8 mouse cellular contexts compared by ENCODE assay signal in genomic region chr4:135727817-135728216, GRCm38 (mm10). TPM values are rescaled to one million over a fixed set of nuclear protein-coding genes. Genes with fewer than 3 reads are reported as not detected.
A peak's percentile ranks its signal among the peaks of the same experiment; 100 is the strongest.
DNase-seq lines count a peak whose midpoint lies in the region; ATAC-seq lines count a peak whose summit lies in the region.

Gene Il22ra1 (plus strand): TSS chr4:135728172.

- 0 out of 2 replicates have a peak, but pooled peaks cover 1% of the 10 kb centered on the region for H3K9me3 ChIP-seq in heart, embryonic 14.5 days (ENCODE audit: control insufficient read depth, low read length)

- ATAC-seq in heart, embryonic 14.5 days (ENCODE audit: insufficient number of reproducible peaks, insufficient read depth, low FRiP score, low read depth) = peak; percentile 51; the same call in 1 of the 2 replicates

- H3K4me3 ChIP-seq in heart, embryonic 14.5 days (ENCODE audit: control insufficient read depth in 1 of 2, insufficient read depth in 1 of 2, low read depth in 1 of 2, low read length in 2 of 2) = peak within 1 kb of the TSS; percentile 14

- WGBS in heart, embryonic 14.5 days = 4% methylated on average over 14 of the region's 14 CpGs

- H3K4me1 ChIP-seq in heart, embryonic 14.5 days (ENCODE audit: control insufficient read depth in 2 of 2, insufficient read depth in 2 of 2, low read length in 2 of 2) = peaks cover 9 to 14% of the 10 kb centered on the region in 2 experiments

- DNase-seq in heart, adult 11 months = no peak
- DNase-seq in adrenal gland, postnatal 10 days = peak; percentile 67
- DNase-seq in kidney, postnatal 36 days = peak; percentile 93 to 94
- DNase-seq in lung, postnatal 36 days = peak; percentile 15
- no peak for DNase-seq in left cerebral cortex, adult 18-20 months (ENCODE audit: low spot score in 2 of 2)
- no peak for DNase-seq in frontal cortex, postnatal 36 days (ENCODE audit: low spot score in 2 of 2)
- DNase-seq in frontal cortex, postnatal 25 days (ENCODE audit: low spot score in 2 of 2) = no peak

- peak within 1 kb of the TSS; percentile 53 for H3K4me2 ChIP-seq in heart, embryonic 14.5 days (ENCODE audit: low read length)

- H3K36me3 ChIP-seq in heart, embryonic 14.5 days (ENCODE audit: control insufficient read depth, insufficient read depth, low read length) = no peaks in the 10 kb centered on the region

- no peak within 1 kb of the TSS for H3K27ac ChIP-seq in heart, embryonic 14.5 days (replicated peaks in 1 of 2; ENCODE audit: control insufficient read depth in 1 of 2, insufficient read depth in 1 of 2, low read depth in 2 of 2, low read length in 2 of 2)

- no peaks in the 10 kb centered on the region for H3K27me3 ChIP-seq in heart, embryonic 14.5 days (ENCODE audit: control insufficient read depth, insufficient read depth, low read length)

- peak within 1 kb of the TSS; percentile 9; the same call in 1 of the 2 replicates for H3K9ac ChIP-seq in heart, embryonic 14.5 days (ENCODE audit: low read length)

RNA-seq across cellular contexts. Expression of gene Il22ra1, which starts in this region (rescaled TPM):
- not detected in 2 replicates for polyA plus RNA-seq in heart, embryonic 14.5 days (2014; fragmentation: Nextera tagmentation; extraction: Ambion mirVana)
- 1 to 10 TPM; 1.5 to 1.7 TPM for total RNA-seq in adrenal gland, postnatal 10 days (2021)
- under 1 TPM in 1 of 2 experiments, not detected in 1; 0.14 TPM for total RNA-seq in left cerebral cortex, adult 18-20 months (2021)

Comparison
In these comparisons a context has a peak if more than half of its experiments do, and no peak if none do; other contexts are left out.
1. Peak in ATAC-seq, H3K4me3 ChIP-seq, H3K9ac ChIP-seq and H3K4me2 ChIP-seq in heart, embryonic 14.5 days; RNA of the gene not detected or under 1 TPM.
2. DNase-seq: peak in adrenal gland, postnatal 10 days (single experiment), kidney, postnatal 36 days (2 of 2) and lung, postnatal 36 days (single experiment); none in heart, adult 11 months (single experiment), left cerebral cortex, adult 18-20 months (0 of 2), frontal cortex, postnatal 36 days (0 of 2) and frontal cortex, postnatal 25 days (0 of 2).